Mouse (Mus musculus): ENCODE results near the gene Nlrp1b. TPM values are rescaled to one million over a fixed set of nuclear protein-coding genes. Genes with fewer than 3 reads are reported as not detected.

Nlrp1b gene
- total RNA-seq (2021): under 1 TPM; 0.23 to 0.28 TPM

DNA sequence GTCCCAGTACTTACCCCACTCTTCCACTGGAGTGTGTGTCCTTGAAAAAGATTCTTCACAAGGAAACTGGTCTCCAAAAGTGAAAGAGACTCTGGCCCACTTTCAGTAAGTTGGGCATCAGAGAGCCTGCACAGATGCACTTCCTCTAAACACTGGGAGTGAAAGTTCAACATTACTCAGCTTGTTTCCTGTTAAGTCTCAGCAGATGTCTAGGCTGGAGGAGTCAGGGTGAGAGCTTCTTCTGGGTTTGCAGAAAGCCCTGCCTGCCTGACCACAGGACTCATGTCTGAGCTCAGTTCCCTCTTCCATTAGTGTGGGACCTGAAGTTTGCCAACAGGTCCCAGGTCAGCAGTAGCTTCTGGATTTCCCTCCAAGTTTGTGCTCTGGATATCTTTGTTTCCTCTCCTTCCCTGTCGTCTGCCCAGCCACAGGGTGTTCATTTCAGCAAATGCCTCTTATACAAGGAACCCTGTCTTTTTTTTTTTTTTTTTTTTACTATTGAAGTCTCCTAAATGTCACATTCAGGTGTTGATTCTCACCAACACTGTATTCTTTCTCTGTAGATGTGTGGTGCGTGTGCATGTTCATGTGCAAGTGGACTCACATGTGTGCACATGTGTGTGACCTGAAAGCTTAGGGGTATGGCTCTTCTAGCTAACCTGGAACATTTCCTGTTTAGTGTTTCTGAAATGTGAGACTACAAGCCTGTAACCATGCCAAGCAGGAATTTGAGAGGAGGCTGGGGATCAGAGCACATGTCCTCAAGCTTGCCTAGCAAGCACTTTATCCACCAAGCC is at the start of gene Nlrp1b:
TSS of gene Nlrp1b (minus strand) at position 50 of the 797 bp plus-strand sequence.
- peak in 1 of 2 experiments; percentile 16 for DNase-seq (ENCODE audit: low spot score in 2 of 2)
- intact Hi-C loops (cut with DNase I): loop anchor here (1.0 kb wide), 1 partner anchor 58 kb away; no protein-coding TSS in a partner anchor

DNA sequence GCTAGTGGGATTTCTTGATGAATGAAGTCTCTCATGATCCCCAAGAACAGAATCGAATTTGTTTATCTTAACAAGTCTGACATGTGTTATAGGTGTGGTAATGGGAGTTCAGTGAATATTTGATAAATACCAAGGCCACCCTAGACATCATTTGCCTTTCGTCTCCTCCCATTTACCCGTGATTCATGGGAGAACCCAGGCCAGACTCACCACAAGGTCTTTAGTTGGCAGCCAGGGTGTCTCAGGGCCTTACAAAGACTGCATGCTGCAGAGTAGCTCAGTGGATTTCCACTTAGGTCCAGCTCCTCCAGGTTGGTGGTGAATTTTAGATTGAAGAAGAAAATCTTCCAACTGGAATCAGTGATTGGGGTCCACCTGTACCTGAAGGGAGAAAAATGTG is 30.5 kb upstream of the Nlrp1b start:
- intact Hi-C loops (cut with DNase I): no loop called here

DNA sequence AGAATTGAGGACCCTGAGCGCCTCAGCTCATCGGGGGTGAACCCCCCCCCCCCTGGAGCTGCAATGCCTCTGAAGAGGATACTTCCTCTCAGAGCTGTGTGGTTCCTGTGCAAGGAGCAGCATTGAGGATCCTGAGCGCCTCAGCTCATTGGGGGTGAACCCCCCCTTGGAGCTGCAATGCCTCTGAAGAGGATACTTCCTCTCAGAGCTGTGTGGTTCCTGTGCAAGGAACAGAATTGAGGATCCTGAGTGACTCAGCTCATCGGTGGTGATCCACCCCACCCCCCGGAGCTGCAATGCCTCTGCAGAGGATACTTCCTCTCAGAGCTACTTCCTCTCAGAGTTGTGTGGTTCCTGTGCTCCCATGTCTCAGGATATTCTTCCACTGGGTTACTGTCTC is 20.8 kb upstream of the Nlrp1b start:
- intact Hi-C loops (cut with DNase I): no loop called here
- DNase-seq (ENCODE audit: low spot score in 2 of 2): peak in 1 of 2 experiments; percentile 10

More for the DNA sequence above, 30.5 kb upstream of the Nlrp1b start:
- no peak for DNase-seq (ENCODE audit: low spot score in 2 of 2)

DNA sequence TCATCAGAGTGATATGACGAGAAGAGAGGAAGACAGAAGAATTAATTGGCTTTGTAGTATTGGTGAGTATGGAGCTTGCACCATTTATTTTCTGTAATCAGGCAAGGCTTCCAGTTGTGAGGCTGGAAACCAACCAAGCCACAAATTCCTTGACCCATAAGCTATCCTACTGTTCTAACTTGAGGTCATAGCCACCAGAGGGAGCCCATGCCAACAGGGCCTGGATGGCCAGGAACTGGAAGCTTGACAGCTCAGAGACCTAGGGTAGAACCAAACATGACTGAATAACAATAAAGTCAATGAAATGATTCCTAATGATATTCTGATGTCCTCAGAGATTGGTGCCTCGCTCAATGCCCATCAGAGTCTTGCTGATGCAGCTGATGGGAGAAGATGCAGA is 5.9 kb downstream of the Nlrp1b start:
- no peak for DNase-seq (ENCODE audit: low spot score in 2 of 2)
- intact Hi-C loops (cut with DNase I): no loop called here

DNA sequence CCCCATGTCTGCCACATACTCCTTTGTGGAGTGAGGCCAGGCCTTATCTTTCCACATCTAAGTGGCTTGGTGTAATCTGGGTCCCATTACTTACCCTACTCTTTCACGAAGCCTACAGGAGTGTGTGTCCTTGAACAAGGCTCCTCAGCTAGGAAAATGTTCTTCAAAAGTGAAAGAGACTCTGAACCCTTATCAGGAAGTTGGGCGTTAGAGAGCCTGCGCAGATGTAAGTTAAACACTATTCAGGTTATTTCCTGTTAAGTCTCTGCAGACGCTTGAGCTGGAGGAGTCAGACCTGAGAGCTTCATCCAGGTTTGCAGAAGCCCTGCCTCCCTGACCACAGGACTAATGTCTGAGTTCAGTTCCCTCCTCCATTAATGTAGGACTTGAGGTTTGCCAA is 27.8 kb downstream of the Nlrp1b start:
- intact Hi-C loops (cut with DNase I): loop anchor here (10.0 kb wide), 1 partner anchor 48 kb away; no protein-coding TSS in a partner anchor
- no peak for DNase-seq (ENCODE audit: low spot score in 2 of 2)

DNA sequence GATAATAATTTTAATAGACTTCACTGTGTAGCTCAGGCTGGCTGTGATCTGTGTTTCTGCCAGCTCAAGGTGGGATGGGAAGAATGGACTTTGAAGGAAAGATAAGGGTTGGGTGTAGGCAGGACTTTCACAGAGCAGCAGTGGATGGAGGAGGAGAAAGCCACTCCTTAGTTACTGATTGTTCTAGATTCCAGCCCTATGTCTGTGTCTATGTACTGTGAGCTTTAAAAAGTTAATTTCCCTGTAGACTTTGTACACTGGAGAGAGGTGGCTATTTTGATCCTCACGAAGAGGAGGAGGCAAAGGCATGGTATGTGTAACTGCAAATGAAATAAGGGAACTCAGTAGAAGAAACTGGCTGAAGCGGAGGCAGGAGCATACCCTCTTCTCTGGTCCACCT is 31.2 kb downstream of the Nlrp1b start:
- intact Hi-C loops (cut with DNase I): no loop called here
- DNase-seq (ENCODE audit: low spot score in 2 of 2): peak in 1 of 2 experiments; percentile 5

DNA sequence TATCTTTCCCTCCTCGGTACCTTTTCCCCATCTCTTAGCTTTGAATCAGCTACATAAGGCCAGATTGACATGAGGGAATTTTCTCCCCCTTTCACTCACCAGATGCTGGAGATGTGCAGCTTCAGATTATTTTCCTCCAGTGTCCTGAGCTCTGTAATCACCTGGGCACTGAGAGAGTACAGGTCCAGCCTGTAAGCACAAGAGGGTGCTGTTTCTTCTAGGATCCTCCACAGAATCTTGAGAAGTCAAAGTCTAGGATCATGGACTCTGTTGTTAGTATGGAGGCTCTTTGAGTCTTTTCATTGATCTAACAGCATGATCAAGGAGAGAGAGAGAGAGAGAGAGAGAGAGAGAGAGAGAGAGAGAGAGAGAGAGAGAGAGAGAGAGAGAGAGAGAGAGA is 60.9 kb downstream of the Nlrp1b start:
- DNase-seq (ENCODE audit: low spot score in 2 of 2): no peak
- intact Hi-C loops (cut with DNase I): loop anchor here (5.0 kb wide), 1 partner anchor 153 kb away; no protein-coding TSS in a partner anchor

DNA sequence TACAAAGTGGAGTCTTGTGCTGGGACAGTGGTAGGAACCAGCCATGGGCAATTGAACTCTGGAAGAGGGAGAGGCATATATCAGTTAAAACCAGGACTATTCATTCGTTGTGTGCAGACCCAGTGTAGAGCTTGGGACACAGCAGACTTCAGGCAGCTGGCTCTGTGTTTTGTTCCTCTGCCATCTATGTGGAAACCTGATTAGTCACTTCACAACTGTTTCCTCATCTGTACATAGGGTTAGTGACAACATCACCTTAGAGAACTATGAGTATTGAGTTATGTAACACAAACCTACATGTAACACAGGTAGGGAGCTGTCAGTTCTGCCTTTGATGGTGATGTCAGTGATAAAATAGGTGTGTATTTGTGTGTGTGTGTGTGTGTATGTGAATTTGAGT is 66.4 kb downstream of the Nlrp1b start:
- DNase-seq (ENCODE audit: low spot score in 2 of 2): no peak
- intact Hi-C loops (cut with DNase I): no loop called here

DNA sequence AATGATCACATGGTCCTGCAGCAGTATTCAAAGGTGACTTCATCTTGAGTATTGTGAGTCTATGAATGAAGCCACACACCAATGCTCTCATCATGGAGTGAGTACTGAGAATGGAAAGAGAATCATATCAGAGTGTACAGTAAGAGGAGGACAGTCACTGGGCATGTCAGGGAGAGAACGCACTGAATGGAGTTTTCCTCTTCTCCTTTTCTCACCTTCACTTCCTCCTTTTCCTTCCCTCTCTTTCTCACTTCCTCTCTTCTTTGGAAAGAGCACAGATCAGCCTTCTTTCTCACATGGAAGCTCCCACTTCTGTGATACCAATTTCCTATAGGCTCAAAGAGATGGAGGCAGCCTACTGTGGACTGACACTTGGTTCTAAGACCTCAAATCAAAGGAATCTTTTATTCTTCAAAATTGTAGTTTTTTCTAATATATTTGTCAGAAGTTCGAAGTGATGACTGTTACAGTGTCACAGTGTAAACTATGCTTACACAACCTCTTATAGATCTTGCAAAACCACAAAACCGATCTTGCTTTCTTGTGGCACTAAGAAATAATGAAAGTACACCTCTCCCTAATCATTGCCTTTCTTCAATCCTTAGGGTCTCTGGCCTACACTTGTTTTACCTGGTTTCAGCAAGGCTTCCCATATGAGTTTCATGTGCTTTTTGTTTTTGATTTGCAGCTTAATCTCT is 70.9 kb downstream of the Nlrp1b start:
- DNase-seq (ENCODE audit: low spot score in 2 of 2): no peak
- intact Hi-C loops (cut with DNase I): loop anchor here (10.0 kb wide), 1 partner anchor 45 kb away; no protein-coding TSS in a partner anchor

DNA sequence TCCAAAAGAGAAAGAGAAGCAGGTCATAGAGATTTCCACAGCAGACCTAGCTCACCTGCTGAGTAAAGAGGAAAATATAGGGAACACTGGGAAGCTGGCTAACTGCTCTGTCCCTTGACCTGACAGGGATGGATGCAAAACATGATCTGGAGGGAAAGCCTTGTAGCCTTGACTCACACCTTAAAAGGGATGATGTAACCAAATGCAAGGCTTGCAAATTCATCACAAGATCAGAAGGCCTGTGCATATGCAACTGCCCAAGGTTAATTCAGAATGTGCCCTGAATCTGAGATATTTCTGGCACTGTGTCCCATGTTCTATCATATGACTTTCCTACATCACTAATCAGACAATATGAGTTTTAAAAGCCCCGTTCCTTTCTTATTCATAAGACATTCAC is 75.3 kb downstream of the Nlrp1b start:
- intact Hi-C loops (cut with DNase I): loop anchor here (10.0 kb wide), 1 partner anchor 50 kb away; no protein-coding TSS in a partner anchor
- no peak for DNase-seq (ENCODE audit: low spot score in 2 of 2)

DNA sequence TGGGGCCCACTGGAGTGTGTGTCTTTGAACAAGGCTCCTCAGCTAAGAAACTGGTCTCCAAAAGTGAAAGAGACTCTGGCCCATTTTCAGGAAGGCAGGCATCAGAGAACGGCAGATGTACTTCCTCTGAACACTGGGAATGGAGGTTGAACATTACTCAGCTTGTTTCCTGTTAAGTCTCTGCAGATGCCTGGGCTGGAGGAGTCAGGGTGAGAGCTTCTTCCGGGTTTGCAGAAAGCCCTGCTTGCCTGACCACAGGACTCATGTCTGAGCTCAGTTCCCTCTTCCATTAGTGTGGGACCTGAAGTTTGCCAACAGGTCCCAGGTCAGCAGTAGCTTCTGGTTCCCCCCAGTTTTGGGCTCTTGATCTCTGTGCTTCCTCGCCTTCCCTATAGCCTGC is 85.9 kb downstream of the Nlrp1b start, which contains the start of gene Nlrp1a:
TSS of gene Nlrp1a (minus strand) at position 44 of the 400 bp plus-strand sequence.
- DNase-seq (ENCODE audit: low spot score in 2 of 2): peak in 1 of 2 experiments; percentile 4
- intact Hi-C loops (cut with DNase I): no loop called here

DNA sequence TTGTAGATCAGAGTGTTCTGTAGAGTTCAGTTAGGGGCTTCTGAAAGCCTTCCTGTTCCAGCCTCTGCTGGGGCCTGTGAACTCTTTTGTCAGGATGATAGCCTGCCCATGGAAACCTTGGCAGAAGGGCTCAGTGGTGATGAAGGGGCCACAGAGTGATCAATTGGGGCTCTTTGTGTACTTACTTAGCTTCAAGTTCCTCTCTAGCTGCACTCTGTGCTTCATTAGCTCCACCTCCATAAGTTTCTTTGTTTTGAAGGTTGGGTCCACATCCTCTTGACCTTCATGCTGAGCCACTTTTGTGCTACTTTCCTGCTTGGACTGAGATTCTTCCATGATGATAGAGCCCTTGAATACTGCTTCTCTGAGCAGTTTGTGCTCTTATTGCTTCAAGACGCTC is 88.5 kb downstream of the Nlrp1b start:
- no peak for DNase-seq (ENCODE audit: low spot score in 2 of 2)
- intact Hi-C loops (cut with DNase I): no loop called here

DNA sequence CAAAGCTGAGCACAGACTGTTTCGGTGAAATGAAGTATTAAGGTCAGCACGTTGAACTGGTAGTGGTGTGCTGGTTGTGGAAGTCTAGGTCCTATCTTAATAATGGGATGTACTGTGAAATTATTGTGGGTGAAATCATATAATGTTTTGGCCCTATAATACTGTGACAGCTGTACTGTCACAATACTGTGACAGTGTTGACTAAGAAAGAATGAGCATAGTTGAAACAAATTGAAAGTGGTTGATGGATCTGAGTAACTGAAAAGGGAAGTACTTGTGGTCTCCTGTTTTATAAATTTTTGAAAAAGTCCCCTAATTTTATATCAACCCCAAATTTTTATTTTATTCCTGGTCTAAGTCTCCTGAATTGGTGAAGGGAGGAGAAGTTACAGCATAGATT is 123.4 kb downstream of the Nlrp1b start:
- no peak for DNase-seq (ENCODE audit: low spot score in 2 of 2)
- intact Hi-C loops (cut with DNase I): no loop called here

DNA sequence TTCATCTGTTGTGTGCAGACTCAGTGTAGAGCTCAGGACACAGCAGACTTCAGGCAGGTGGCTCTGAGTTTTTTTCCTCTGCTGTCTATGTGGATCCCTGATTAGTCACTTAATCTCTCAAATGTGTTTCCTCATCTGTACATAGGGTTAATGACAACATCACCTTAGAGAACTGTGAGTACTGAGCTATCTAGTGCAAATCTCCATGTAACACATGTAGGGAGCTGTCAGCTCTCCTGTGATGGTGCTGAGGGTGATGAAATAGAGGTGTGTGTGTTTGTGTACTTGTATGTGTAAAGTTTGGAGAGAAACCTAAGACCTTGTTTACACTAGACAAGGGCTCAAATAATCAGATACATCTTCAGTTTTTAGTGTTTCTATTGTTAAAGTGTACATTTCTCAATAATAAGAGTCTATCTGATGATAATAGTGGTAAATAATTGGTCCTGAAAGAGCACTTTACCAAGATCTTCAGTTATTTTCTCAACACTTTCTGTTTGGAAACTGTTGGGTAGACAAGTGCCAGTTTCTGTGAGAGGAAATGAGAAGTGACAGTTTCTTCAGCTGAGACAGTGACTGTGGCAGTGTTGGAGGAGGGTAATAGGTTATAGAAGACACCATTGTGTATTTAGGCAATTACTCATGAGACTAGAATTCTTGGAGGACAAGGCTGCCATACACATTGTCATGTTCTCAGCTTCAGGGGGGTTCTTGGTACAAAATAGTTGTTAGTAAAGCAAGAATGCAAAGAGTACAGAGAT is 124.1 kb downstream of the Nlrp1b start:
- intact Hi-C loops (cut with DNase I): no loop called here
- DNase-seq (ENCODE audit: low spot score in 2 of 2): no peak

DNA sequence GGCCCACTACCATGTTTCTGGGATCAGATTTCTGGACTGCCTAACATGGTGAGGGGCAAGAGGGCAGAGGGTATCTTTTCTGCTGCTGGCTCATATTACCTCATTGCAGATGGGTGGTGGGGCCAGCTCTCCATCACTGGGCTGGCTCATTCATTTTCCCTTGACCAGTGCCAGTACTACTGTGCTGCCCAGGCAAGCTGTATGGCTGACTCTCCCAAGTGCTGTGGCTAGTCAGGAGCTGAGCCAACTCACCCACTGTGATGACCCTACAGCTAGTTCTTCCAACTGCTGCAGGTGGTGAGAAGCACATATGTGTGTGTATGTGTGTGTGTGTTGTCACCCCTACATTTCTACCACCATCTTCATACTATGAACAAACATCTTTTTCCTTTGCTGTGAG is 126.6 kb downstream of the Nlrp1b start:
- intact Hi-C loops (cut with DNase I): no loop called here
- DNase-seq (ENCODE audit: low spot score in 2 of 2): no peak

Other genes starting within 250 kb of the Nlrp1b start
- 10 to 100 TPM; 94.2 to 98.5 TPM for gene C1qbp, start 247.7 kb downstream of the Nlrp1b start, total RNA-seq (2021)
- 10 to 100 TPM; 26.9 to 27.2 TPM for gene Dhx33, start 226.3 kb downstream of the Nlrp1b start, total RNA-seq (2021)
- gene Mis12, start 211.1 kb downstream of the Nlrp1b start, total RNA-seq (2021): 10 to 100 TPM; 16.1 to 16.3 TPM
- gene Derl2, start 210.9 kb downstream of the Nlrp1b start, total RNA-seq (2021): 10 to 100 TPM; 23.5 to 25.8 TPM
- 100 to 1,000 TPM; 227 to 230 TPM for gene 6330403K07Rik, start 197.2 kb downstream of the Nlrp1b start, total RNA-seq (2021)
- 1 to 10 TPM in 1 of 2 experiments, under 1 TPM in 1; 0.41 to 1.1 TPM for gene Nlrp1a, start 86.0 kb downstream of the Nlrp1b start, total RNA-seq (2021)